Mouse (Mus musculus): ENCODE results near the gene D1Ertd622e.

The D1Ertd622e gene

GRCm38 (mm10) chr1:97657786-97658185, 4.1 kb downstream of the D1Ertd622e start:
- TF ChIP-seq GATA4 (IDR thresholded peaks at IDR 0.05; ENCODE audit: insufficient replicate concordance, low read length), result no peak

DNA sequence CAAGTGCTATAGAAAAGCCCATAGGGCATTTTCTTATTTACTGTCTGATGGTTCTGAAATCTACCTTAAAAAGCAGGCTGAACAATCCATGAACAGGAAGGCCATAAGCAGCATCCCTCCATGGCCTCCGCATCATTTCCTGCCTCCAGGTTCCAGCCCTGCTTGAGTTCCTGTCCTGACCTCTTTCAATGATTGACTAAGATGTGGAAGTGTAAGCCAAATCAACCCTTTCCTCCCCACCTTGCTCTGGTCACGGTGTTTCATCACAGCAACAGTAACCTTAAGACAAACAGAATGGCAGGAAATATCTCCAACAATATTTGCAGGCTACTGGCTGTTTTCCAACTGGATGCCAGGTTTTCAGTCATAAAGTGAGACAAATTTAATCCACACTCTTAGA, 4.7 kb downstream of the D1Ertd622e start:
- TF ChIP-seq GATA4 (IDR thresholded peaks at IDR 0.05; ENCODE audit: insufficient replicate concordance, low read length), result no peak

DNA sequence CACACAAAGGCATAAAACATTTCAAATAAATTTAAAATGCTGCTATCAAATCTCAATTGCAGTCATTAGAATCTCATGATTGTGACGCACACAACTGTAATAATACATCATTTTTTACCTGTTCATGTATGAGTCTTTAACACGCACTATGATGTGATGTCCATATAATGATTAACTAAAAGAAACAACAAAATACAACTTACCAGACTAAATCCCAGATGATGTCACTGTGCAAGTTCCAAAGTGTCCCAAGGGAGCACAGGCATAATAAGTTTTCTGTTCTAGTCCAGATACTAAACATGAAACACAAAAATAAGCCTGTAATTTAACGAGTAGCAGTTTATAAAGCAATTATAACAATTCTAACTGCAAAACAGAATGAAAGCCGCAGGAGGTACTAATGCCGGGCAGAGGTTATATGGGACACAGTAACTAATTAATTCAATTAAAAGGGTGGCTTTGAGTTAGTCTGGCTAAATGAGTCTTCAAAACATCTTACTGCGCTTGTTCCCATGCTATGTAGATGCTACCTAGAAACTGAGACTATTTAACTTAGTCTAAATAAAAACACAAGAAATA, 7.4 kb downstream of the D1Ertd622e start:
- TF ChIP-seq GATA4 (IDR thresholded peaks at IDR 0.05; ENCODE audit: insufficient replicate concordance, low read length), result no peak

- TF ChIP-seq GATA4 (IDR thresholded peaks at IDR 0.05; ENCODE audit: insufficient replicate concordance, low read length), result no peak
These were observed 11.2 kb downstream of the D1Ertd622e start for GRCm38 (mm10) chr1:97650553-97651123.

DNA sequence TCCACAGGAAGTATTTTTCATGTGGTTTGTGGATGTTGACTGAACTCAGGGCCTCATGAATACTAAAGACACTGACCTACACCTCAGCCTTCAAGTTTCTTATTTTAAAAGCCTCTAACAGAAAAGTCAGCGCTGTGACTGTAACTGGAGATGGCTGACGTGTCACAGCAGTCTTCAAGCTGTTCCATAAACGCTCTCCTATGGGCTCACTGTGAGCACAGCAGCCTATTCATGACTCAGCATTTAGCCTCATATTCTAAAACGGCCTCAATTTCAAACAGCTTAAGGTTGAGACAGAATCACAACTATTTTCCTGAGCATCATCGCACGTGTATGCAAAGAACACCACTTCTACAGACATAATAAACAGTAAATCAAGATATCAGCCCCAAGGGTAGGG, 11.8 kb downstream of the D1Ertd622e start:
- no peak for TF ChIP-seq GATA4 (IDR thresholded peaks at IDR 0.05; ENCODE audit: insufficient replicate concordance, low read length)

- TF ChIP-seq GATA4 (IDR thresholded peaks at IDR 0.05; ENCODE audit: insufficient replicate concordance, low read length), result no peak
These were observed 14.8 kb downstream of the D1Ertd622e start for GRCm38 (mm10) chr1:97647037-97647436.

GRCm38 (mm10) chr1:97634104-97634503, 27.8 kb downstream of the D1Ertd622e start:
- TF ChIP-seq GATA4 (IDR thresholded peaks at IDR 0.05; ENCODE audit: insufficient replicate concordance, low read length), result no peak

DNA sequence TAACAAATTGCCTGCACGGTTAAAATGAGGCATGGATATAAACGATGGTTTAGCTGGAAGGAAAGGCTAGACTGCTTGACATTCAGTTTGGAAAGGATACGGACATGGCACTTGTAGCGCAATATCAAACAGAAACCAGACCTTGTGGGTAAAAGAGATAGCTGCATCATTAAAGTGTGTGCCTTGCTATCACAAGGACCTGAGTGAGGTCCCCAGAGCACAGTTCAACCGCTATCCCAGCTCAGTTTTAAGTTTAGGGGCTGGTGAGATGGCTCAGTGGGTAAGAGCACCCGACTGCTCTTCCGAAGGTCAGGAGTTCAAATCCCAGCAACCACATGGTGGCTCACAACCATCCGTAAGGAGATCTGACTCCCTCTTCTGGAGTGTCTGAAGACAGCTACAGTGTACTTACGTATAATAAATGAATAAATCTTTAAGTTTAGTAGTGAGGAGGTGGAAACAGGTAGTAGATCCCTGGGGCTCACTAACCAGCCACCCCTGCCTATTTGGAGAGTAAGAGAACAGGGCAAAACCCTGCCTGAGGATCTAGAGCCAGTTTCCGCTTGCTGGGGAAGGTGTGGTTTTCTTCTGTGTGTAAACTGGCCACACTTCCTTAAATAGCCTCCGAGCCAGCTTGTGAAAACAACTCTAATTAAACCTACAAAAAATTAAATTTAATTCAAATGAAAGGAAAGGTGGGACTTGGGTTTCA, 29.2 kb downstream of the D1Ertd622e start:
- TF ChIP-seq GATA4 (IDR thresholded peaks at IDR 0.05; ENCODE audit: insufficient replicate concordance, low read length), result no peak

GRCm38 (mm10) chr1:97631843-97632470, 29.9 kb downstream of the D1Ertd622e start:
- no peak for TF ChIP-seq GATA4 (IDR thresholded peaks at IDR 0.05; ENCODE audit: insufficient replicate concordance, low read length)

GRCm38 (mm10) chr1:97630146-97630545, 31.7 kb downstream of the D1Ertd622e start:
- no peak for TF ChIP-seq GATA4 (IDR thresholded peaks at IDR 0.05; ENCODE audit: insufficient replicate concordance, low read length)

DNA sequence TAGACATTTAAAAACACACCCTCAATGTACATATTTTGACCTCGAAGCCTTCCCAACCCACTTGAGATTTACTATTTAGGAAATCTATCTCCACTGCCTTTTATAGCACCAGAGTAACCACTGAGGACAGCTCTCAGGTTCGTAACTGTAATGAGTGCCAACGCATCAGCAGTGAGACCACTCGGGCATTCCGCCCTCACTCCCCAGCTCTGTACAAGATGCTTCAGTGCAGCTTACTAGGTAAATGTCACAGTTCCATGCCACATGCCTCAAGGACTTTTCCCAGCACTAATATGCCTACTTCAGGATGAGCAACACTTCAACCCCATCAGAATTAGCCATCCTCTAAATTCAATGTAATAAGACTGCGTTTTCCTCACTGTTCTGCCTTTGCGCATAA, 33.0 kb downstream of the D1Ertd622e start:
- no peak for TF ChIP-seq GATA4 (IDR thresholded peaks at IDR 0.05; ENCODE audit: insufficient replicate concordance, low read length)

GRCm38 (mm10) chr1:97628016-97628415, 33.9 kb downstream of the D1Ertd622e start:
- TF ChIP-seq GATA4 (IDR thresholded peaks at IDR 0.05; ENCODE audit: insufficient replicate concordance, low read length), result no peak

GRCm38 (mm10) chr1:97625427-97625826, 36.4 kb downstream of the D1Ertd622e start:
- no peak for TF ChIP-seq GATA4 (IDR thresholded peaks at IDR 0.05; ENCODE audit: insufficient replicate concordance, low read length)

DNA sequence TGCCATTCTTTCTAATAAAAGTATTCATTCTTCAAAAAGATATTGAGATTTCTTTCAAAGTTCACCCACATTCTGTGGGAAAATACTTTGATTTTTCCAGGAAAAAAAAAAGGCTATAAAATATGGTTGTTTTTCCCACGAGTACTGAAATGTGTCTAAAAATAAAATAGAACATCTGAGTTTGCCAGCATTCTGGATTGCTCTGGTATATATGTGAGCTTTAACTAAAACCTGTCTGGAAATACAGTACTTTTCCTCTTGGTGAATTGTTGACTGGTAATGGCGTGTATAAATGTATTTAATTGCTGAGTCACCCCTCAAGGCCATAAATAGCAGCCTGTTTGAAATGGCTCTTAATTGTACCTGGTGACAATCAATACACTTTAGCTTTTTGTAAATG, 37.5 kb downstream of the D1Ertd622e start:
- no peak for TF ChIP-seq GATA4 (IDR thresholded peaks at IDR 0.05; ENCODE audit: insufficient replicate concordance, low read length)

DNA sequence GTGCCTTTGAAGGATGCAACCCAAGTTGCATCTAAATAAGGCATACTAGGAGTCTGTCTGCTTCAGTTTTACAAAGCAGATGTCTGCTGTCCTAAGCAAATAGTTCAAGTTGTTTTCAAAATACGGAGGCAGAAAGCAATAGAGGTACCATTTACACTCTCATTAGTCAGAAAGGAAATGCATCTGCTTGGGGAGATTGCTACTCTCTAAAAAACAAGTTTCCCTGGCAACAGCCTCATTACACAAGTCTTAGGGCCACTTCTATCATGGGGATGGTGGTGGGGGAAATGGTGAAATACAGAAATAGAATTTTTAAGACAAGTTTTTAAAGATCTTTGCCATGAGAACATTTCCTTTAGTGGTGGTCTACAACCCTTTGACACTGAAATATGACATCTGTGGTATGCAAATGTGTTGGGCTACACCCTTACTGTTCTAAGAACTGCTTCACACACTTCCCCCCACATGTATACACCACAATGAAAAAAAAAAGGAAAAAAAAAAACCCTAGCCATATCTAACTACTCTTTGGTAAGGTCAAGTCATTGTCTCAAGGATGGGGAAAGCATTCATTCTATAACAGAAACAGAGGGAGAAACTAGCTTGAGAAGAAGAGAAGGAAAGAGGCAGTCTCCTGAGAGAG, 38.5 kb downstream of the D1Ertd622e start:
- no peak for TF ChIP-seq GATA4 (IDR thresholded peaks at IDR 0.05; ENCODE audit: insufficient replicate concordance, low read length)
